Mouse (Mus musculus): ENCODE data around the gene Car9. TPM values are rescaled to one million over a fixed set of nuclear protein-coding genes. Genes with fewer than 3 reads are reported as not detected.
"Not testable (repeated sequence)": the region's sequence is repeated elsewhere in the genome, so short reads cannot be mapped to it uniquely, and the experiment has no call there.

Gene Car9
- polyA plus RNA-seq, 3 experiments from 2014 or later: 0.48 to 0.84 (median 0.79) TPM

DNA sequence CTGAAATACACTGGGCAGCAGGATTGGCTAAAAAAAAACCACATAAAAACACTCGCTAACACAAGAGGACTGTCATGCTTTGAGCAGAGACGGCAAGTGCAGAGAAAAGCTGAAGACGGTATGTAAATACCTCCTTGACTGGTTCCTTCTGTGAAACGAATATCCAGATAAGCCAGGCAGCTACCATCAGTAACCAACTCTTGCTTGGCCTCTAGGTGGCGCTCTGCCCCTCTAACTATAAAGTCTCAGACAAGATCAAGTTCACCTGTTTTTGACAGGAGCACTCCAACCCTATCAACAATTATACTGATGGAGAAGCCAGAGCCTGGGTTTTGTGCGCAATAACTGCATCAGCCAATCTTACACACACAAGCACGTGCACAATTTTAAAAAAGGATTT is 23.8 kb downstream of the Car9 start:
- ATAC-seq: peak; percentile 83

DNA sequence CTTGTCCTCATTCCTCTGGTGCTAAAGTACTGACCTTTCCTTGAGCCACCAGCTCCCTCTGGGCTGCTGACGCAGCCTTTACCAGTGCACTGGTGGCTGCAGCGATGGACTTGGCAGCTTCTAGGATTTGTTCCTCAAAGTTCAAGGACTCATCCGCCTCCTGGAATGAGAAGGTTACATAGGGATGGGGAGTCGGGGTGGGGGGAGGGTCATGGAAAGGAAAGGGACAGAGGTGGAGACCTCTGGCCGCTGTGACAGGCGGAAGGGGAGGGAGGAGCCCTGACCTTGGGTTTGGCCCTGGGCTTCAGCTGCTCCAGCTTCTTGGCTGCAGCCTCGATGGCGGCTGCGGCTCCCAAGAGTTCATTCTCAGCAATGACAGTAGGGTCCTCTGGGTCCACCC is 26.5 kb downstream of the Car9 start:
- no peak for ATAC-seq

DNA sequence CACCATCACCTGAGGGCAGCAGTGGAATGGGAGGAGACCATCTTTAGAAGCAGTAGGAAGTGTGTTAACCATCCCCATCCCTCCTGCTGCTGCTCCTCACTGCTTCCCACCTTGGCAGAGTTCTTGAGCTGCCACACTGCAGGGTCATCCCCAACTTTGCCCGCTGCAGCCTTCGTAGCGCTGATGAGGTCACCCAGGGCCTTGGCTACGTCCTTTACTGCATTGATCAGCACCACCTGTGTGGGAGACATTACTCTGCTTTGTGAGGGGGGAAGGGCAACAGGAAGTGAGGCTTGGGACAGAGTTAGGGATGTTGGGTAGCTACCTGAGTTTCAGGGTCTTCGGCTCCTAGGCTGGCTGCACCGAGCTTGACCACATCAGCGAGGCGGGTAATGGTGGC is 28.9 kb downstream of the Car9 start:
- ATAC-seq: no peak

DNA sequence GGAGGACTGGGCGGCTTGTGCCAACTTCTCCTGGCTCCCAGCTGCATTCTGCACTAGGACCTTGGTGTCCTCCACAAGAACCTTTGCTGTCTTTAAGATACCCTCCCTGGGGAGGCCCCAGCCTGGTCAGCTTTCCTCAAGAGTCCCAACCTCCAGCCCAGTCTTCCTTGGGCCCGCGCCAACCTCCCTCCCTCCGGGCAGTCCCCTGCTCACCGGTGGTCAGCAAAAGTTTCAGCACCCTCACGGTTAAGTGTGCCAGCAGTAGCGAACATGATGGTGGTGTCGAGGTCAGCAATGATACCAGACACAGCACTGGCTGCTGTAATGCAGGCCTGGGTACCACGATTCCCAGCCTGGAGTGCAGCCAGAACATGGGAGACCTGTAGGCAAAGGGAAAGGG is 29.3 kb downstream of the Car9 start:
- no peak for ATAC-seq

DNA sequence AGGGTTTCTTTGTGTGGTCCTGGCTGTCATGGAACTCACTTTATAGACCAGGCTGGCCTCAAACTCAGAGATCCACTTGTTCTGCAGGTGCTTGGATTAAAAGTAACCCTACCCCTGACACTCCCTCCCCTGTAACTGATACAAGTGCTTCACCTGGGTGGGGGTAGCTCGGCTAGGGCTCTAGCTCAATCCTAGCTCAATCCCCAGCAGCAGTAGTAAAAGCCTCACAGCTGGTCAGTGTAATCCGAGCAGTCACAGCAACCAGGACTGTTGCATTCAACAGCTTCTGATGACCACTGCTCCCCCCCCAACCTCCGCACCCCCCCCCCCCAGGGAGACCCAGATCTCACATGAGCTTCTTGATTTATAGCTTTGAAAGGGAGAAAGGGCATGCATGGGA is 35.3 kb downstream of the Car9 start:
- no peak for ATAC-seq

DNA sequence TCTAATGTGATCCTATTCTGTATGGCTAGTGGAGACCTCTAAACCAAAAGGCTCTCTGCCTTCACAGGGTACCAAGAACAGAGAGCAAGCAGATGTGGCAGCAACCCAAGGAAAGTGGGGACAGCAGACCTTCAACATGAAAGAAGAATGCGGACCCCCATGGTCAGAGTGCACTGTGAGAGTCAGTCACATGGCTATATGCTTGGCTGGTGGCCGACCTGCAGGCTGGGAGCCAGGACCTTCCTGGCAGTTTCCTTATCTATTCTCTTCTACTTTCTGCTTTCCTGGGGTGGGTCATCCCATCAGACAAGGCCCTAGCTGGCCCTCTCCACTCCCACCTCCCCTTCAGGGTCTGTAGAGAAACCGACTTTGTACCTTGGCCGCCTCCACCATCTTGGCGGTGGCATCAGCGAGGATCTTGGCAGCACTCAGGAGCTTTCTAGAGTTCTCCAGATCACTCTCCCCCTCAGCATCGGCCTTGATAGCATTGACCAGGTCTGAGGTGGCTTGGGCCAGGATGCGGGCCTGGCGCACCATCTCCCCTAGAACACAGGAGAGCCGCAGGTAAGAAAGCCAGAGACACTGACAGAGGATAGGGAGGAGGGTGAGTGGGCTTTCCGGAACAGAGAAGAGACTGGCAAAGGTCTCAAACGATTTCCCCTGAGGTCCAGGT is 39.7 kb downstream of the Car9 start:
- no peak for ATAC-seq

DNA sequence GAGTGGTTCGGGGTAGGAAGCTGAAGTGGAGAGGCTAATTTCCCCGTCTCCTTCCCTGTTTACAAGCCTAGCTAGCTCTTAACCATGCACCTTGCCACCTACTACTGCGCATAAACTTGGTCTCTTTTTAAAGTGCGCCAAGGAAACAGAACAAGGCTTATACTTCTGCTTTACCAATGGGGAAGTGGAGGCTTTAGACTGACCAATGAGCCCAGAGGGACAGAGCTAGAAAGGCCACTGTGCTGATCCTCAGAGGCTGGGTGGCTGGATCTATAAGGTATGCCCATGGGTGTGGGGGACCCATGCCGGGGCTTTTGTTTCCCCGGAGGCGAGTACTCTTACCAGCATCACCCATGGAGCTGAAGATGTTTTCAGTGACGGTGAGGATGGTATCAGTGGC is 40.4 kb downstream of the Car9 start:
- no peak for ATAC-seq

DNA sequence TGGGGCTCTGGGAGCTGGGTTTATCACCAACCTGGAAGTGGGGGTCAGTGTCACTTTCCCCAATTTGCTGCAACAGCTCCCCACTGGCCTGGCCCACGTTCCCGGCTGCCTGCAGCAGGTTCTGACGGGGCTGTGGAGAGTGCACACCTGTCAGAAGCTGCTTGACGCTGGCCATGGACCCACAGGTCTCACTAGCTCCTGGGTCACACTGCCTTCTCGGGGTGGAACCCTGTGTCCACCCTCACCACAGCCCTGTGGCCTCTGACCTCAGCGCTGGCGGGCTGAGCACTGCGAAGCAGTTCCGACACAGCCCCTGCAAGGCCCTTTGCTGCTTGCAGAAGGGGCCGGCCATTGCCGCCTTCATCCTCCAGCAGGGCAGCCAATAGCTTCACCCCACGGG is 42.3 kb downstream of the Car9 start:
- ATAC-seq: no peak

DNA sequence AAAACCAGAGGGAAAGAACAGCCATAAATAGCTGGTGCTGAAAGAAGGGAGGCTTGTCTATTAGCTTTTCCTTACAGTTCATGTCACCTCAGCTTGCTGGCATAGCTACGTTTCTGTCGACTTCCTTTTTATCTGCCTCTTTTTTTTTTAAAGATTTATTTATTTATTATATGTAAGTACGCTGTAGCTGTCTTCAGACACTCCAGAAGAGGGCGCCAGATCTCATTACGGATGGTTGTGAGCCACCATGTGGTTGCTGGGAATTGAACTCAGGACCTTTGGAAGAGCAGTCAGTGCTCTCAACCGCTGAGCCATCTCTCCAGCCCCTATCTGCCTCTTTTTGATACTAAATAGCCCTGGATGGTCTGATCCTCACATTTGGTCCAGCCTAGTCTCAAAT is 45.1 kb downstream of the Car9 start:
- ATAC-seq: not testable (repeated sequence)

DNA sequence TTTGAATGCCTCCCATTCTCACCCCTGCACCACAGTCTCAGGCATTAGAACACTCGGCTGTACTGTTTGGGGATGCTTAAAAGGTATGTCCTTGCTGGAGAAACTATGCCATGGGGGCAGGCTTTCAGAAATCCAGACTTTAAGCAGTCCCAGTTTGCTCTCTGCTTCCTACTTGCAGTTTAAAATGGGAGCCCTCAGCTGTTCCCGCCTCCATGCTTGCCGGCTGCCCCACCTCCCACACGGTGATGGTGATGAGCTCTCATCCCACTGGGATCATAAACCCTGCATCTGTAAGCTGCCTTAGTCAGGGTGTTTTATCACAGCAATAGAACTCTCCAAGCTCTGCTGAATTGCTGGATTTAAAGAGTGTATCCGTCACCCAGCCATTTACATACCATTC is 45.7 kb downstream of the Car9 start:
- ATAC-seq: no peak

DNA sequence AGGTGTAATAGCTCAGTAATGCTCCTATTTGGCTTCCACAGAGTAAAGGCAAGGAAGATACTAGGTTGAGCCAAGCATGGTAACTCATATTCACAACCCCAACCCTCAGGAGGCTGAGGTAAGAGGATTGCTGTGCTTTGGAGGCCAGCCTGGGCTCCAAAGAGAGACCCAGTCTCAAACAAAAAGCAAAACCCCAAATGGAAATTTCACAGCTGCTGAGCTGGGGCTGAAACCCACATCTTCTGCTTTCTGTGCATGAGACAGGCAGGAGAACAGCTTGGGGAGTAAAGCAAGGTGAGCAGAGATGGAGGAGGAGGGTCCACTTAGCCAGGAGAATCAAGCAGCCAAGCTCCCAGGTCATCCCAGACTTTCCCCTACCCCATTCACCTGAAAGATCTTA is 47.1 kb downstream of the Car9 start:
- no peak for ATAC-seq

DNA sequence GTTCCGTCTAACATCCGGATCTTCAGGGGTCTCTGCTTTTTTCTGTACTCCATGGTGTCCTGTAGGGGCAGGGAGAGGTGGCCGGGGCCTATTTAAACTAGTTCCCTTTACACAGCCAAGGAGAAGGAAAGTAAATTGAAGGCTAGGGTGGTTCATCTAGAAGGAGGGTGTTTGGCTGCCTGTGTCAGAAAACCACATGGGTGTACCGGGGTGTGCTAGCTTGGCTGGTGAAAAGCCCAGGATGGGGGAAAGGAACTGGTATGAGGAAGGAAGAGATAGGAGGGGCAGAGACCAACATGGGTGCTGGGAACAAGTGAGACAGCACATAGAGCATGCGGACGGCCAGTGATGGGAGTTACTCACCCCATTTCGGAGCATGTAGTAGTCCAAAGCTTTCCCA is 49.2 kb downstream of the Car9 start:
- no peak for ATAC-seq

DNA sequence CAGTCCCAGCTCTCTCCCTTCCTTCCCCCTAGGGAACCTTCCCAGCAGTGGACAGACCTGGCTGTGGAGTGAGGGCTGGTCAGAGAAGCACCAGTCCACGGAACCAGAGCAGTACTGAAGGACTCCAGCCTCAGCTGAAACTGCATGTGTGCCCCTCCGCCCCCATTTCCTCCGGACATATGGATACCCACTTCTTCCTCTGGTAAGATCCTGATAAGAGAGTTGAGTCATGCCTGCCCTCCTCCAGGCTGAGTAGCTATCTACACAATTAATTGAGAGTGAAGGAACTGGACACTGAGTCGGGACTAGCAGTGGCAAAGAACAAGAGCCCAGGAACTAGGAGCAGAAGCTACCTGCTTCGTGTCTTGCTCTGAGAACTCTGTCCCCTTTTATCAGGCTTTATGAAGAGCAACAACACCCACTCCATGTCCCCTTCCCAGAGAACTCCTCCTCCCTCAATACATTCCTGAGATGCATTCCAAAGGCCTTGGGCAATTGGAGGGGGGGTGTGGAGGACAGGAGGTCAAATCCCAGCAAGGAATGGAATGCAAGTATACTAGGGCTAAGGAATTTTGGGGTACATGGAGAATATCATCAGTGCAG is 51.4 kb downstream of the Car9 start:
- no peak for ATAC-seq

DNA sequence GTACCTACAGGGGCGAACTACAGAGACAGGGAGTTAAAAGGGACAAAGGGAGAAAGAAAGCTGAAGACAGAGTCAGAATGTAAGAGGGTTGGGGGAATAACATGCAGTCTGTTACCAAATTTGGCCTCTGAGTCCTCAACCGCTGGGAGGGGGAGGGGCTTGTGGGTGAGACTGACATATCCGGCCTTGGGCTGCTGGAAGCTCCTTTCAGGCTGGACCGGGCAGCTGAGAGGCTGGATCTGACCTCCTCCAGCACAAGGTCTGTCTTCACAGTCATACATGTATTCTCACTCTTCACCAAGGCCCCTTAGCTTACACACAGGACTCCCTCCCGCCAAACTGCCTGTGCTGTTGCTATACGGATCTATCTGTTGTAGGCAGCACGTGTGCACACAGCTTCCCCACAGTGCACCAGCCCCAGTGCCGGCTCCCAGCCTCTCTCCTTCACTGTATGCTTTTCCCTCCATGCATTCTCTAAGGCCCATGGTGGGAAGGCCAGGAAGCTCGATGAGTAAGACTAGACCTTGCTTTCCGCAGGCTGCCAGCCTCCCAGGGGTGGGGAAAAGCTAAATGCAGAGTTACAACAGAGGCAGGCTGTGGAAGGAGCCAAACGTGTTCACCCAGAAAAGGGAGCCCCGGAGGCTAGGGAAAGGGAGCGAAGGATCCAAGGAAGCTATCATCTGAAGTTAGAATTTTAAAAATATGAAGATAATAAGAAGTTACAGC is 52.0 kb downstream of the Car9 start:
- ATAC-seq: peak; percentile 33

DNA sequence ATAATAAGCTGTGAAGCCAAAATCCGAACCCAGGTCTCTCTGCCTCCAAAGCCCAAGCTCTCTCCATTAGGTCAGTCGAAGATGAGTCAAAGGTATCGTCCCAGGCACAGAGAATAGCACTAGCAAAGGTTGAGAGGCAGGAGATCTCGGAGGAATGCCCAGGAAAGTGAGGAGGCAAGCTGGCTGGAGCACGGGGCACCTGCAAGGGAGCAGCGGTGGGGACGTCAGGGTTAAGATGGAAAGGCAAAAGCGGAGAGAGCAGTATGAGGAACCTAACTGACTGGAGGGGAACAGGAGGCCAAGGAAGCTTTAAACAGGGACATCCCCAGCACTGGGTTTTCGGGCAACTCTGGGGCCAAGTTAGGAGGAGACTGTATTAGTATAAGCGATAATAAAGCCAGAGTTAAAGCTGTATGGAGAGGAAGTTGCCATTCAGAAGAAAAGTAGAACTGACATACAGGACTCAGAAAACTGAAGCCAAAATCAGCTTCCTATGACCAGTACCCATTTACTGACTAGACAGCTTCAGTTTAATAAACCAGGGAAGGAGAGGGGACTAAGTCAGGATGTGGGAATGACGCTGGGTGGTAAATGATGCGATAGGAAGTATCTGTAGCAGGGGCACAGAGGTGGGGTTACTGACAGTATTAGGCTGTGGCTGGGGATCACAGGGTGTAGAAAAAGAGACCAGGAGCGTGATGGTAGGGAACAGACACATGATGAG is 52.9 kb downstream of the Car9 start:
- no peak for ATAC-seq

DNA sequence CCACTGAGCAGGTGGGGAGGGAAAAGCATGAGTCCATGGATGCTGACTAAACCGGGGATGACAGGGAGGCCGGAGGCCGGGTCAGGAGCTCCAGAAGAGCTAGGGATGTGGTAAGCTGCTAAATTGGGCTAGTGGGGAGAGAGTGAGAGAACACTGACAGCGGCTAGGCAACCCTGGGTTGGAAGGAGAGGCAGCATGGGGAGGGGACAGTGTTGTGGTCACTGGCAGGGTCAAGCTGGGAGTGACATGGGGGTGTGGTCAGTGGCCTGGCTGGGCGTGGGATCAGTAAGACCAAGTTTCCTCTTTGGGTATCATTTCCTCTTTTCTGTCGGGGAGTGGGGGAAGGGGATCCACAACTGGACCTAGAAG is 53.5 kb downstream of the Car9 start:
- no peak for ATAC-seq

DNA sequence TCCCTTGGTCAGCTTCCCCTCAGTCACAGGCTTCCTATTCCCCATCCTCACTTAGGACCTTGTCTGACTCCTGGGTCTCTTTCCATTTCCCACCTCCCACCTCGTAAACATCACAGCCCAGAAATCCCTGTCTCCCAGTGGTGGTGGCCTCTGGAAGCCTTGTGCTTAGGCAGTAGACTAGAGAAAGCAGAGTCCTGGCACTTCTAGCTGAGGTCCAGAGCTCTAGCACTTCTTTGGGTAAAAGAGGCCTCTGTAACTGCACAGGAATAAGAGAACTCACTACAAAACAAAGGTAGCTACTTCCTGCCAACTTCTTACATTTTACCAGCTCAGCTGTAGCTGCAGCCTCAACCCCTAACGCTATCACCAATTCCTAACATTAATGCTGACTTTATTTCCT is 54.2 kb downstream of the Car9 start:
- ATAC-seq: no peak

DNA sequence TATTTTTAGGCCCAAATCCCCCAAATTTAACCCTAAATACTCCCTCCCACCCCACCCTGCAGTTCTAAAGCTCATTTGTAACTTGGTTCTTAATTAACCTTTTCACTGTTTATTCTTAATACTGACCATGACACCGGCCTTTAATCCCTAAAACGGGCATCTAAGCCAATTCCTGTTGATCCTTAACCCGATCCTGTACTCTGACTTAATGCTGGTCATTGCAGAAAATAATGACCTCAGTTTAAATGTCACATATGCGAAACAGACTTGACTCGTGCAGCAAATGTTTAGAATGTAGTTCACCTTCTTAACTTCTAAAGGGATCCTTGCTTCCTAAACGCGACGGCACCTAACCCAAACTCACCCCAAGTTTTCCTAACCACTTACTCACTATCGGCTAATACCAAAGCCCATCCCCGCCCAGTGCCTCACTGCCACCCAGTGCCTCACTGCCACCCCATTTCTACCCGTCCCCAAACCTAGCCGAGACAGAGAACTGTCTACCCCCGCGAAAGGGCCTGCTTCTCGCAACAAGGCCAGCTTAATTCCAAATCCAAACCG is 54.8 kb downstream of the Car9 start:
- ATAC-seq: no peak

DNA sequence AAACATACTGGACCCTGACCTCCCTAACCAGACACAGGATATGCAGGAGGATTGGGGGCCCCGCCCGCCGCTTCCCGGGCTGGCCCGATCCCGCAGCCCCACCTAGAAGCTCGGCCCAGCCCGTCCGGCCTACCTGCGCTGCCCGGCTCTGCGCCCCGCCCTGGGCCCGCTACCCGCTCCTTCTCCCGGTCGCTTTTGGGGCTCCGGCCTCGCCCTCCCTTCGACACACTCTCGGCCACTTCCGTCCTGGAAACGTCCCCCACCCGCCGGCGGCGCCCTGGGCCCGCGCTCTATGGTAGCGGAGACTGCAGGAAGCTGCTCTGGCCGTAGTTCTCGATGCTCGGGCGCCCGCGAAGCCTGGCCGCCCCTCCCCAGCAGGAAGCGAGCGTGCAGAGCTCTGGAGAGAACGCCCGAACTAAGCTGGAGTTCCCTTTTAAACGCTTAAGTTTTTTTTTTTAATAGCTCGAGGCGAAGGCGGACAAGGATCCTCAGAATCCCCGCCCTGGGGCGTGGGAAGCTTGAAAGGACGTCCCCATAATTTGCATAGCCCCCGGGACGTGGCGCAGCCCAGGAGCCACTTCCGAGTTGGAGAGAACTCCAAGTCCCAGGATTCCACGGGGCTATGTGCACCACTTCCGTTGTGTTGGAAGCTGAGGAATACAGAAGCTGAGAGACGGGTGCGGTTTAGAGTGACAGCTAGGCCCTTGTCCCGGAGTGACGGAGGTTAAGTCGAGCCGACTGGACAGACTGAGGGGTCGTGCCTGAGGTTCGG is 55.4 kb downstream of the Car9 start, which contains the start of the genes Creb3 and Tln1:
TSS of gene Creb3 (plus strand) at position 336 of the 772 bp plus-strand sequence.
TSS of gene Tln1 (minus strand) at position 695 of the 772 bp plus-strand sequence.
- peak; percentile 85 for ATAC-seq

DNA sequence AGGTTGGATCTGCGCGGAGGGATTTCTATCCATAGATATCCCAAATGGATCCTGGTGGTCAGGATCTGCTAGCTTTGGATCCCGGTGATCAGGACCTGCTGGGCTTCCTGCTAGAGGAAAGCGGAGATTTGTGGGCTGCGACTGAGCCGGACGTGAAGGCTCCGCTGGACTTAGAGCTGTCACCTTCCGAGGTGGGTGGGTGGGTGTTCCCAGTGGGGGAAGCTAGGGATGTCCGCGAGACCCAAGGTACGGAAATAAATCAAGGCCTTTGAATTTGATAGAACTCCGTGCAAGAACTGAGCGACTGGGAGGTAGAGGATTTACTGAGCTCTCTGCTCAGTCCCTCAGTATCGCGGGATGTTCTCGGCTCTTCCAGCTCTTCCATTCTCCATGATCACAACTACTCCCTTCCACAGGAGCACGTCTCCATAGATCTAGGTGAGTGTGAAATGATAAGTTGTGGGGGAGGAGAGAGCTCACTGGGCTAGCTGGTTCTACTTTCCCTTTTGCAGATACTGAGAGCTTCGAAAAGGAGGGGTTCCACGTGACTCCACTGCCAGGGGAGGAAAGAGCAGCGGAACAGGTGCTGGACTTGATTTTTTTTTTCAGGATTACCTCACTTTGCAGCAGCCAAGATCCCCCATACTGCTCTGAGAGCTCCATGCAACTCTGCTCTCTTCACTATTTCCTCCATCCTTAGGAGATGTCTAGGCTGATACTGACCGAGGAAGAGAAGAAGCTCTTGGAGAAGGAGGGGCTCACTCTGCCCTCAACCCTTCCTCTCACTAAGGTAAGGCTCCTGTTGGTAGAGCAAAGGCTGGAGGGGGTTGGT is 56.2 kb downstream of the Car9 start:
- ATAC-seq: peak; percentile 11

Data from inflammation-experienced regulatory T-cells, adult 6 months (primary cell).